Mouse (Mus musculus) neural tube, embryonic 11.5 days (tissue): ENCODE measurements around the gene Creb3l1. TPM values are rescaled to one million over a fixed set of nuclear protein-coding genes. Genes with fewer than 3 reads are reported as not detected.

Source experiments
- ATAC-seq: fragments of 200-750 bp; cut with Nextera tagmentation; 2 replicates; pipeline ENCODE4 v1.8.0; 2017; ENCODE audit warnings: moderate number of reproducible peaks, mild to moderate bottlenecking, moderate TSS enrichment, moderate library complexity; ENCODE audit not compliant: insufficient read depth, low FRiP score, low TSS enrichment
- DNase-seq: peaks from one replicate; pipeline ENCODE4 v3.0.0-alpha.2; 2015; ENCODE audit warnings: low spot score
- H3K27ac ChIP-seq: fragments of 300-500 bp; sonication (generic); 2 replicates; pipeline ENCODE4 v1.5.1; 2014; ENCODE audit warnings: low read depth, mild to moderate bottlenecking, low read length
- H3K27me3 ChIP-seq: fragments of 300-500 bp; sonication (generic); 2 replicates; pipeline ENCODE4 v1.6.1; 2014; ENCODE audit warnings: mild to moderate bottlenecking, low read length, mixed read lengths; ENCODE audit not compliant: control insufficient read depth, insufficient read depth
- H3K36me3 ChIP-seq: fragments of 300-500 bp; sonication (generic); 2 replicates; pipeline ENCODE4 v1.6.1; 2014; ENCODE audit warnings: mild to moderate bottlenecking, low read length, moderate library complexity, mixed read lengths; ENCODE audit not compliant: control insufficient read depth, insufficient read depth
- H3K4me1 ChIP-seq: fragments of 300-500 bp; sonication (generic); 2 replicates; pipeline ENCODE4 v1.6.1; 2014; ENCODE audit warnings: low read length, mixed read lengths; ENCODE audit not compliant: control insufficient read depth, insufficient read depth
- H3K4me2 ChIP-seq: fragments of 300-500 bp; sonication (generic); 2 replicates; pipeline ENCODE4 v1.6.1; 2014; ENCODE audit warnings: low read depth, mild to moderate bottlenecking, moderate library complexity
- H3K4me3 ChIP-seq: fragments of 300-500 bp; sonication (generic); 2 replicates; pipeline ENCODE4 v1.5.1; 2014; ENCODE audit warnings: low read depth, low read length
- H3K9ac ChIP-seq: fragments of 300-500 bp; sonication (generic); 2 replicates; pipeline ENCODE4 v1.6.1; 2014; ENCODE audit warnings: mild to moderate bottlenecking, low read length
- H3K9me3 ChIP-seq: fragments of 300-500 bp; sonication (generic); 2 replicates; pipeline ENCODE4 v1.6.1; 2016; ENCODE audit warnings: low read length; ENCODE audit not compliant: control insufficient read depth
- WGBS: fragments of 180-500 bp; shearing (Covaris S2); extraction: QIAGEN DNeasy Blood & Tissue Kit; methylation state at CpG from one replicate; pipeline ENCODE4 v1.1.7; 2014; 5-methylcytosine and 5-hydroxymethylcytosine counted together
- polyA plus RNA-seq: library from polyadenylated mRNA; unstranded; fragments of >200 nt; fragmentation: Nextera tagmentation; extraction: Ambion mirVana; gene quantifications from 2 replicates; pipeline ENCODE4 v1.2.1, GENCODE M21; 2014

Creb3l1 gene
- polyA plus RNA-seq, 1 experiment from 2014 or later: 2.0 TPM

GRCm38 (mm10) chr2:91967962-91968361, 56.3 kb downstream of the Creb3l1 start:
- Histone ChIP-seq H3K27ac (no peak overlapping the region), H3K4me2 (no peak overlapping the region)
- WGBS: 61% methylated on average over 11 of the region's 11 CpGs

DNA sequence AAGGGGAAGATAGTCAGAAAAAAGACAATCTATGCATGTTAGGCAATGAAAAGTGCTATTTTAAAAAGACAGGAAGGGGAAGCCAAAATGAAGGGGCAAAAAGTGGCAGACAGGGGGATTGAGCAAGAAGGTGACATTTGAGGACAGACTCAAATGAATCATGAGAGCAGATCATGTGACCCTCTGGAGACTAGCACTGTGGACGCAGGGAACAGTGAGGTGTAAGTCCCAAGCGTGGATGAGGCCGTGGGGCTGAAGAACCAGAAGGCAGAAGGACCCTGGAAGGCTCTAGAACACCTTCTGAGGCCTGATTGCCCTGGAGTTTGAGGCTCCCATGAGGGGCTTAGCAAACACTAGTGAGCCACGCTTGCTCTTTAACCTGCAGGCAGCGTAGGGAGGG, 57.9 kb downstream of the Creb3l1 start:
- Histone ChIP-seq H3K4me3 (no peak overlapping the region), H3K4me1 (peaks cover 12% of the 10 kb centered on the region), H3K36me3 (no peaks in the 10 kb centered on the region), H3K27me3 (0 out of 2 replicates have a peak, but pooled peaks cover 4% of the 10 kb centered on the region), H3K9me3 (no peaks in the 10 kb centered on the region), H3K9ac (no peak overlapping the region), H3K27ac (no peak overlapping the region), H3K4me2 (no peak overlapping the region)
- WGBS: 80% methylated on average over 5 of the region's 5 CpGs
- DNase-seq (no peak), ATAC-seq (no peak)

More at GRCm38 (mm10) chr2:91967962-91968361, 56.3 kb downstream of the Creb3l1 start:
- Histone ChIP-seq H3K4me3 (no peak overlapping the region), H3K9ac (no peak overlapping the region), H3K27me3 (0 out of 2 replicates have a peak, but pooled peaks cover 4% of the 10 kb centered on the region), H3K4me1 (peaks cover 9% of the 10 kb centered on the region), H3K9me3 (no peaks in the 10 kb centered on the region), H3K36me3 (no peaks in the 10 kb centered on the region)
- no peak for DNase-seq
- no peak for ATAC-seq

DNA sequence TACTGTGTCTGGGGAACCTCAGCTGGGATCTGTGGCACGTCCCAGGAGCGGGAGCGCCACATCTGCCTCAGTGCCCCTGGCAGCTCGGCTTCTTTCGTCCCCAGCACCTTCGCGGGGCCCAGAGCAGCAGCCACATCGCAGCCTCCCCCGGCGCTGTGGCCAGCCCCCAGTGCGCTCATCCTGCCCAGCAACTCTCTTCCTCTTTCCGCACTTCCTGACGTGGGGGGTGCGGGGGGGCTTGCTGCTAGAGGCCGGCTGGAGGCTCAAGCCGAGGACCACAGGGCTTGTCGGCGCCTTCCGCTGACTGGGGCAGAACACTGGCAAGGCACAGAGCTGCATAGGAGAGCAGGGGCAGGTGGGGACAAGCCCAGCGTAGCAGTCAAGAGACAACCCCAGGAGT, 58.9 kb downstream of the Creb3l1 start:
- Histone ChIP-seq H3K4me1 (peaks cover 12% of the 10 kb centered on the region), H3K27me3 (0 out of 2 replicates have a peak, but pooled peaks cover 1% of the 10 kb centered on the region), H3K4me3 (no peak overlapping the region), H3K9me3 (no peaks in the 10 kb centered on the region), H3K27ac (no peak overlapping the region), H3K9ac (peak overlapping the region; percentile 3; the same call in 1 of the 2 replicates), H3K36me3 (no peaks in the 10 kb centered on the region), H3K4me2 (no peak overlapping the region)
- DNase-seq (no peak), ATAC-seq (no peak)
- WGBS: 18% methylated on average over 20 of the region's 20 CpGs

DNA sequence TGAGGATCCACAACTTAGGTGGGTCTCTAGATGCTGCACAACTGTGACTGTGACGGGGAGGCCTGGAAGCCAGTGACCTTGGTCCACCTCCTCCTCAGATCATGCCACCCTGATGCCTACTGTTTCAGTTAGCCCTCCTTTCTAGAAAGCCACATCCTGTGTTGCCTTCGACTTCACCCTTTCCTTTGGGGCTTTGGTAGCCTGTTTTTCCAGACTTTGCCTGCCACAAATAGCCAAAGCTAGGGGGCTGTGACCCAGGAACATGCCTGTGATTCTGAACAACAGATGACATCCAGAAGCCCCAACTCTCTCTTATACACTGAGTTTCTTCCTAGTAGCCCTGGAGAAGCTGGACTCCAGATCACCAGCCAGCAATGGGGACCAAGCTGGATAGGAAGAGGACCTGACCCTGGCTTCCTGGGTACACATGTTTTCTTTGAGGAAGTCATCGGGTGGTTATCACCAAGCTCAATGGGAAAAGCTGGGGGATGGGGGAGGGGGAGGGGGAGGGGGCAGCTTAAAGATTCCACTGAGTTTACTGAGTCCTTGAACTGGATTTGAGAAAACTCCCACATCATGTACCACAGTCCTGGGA, 59.6 kb downstream of the Creb3l1 start:
- Histone ChIP-seq H3K4me2 (no peak overlapping the region), H3K9me3 (no peaks in the 10 kb centered on the region), H3K4me1 (peaks cover 15% of the 10 kb centered on the region), H3K27ac (no peak overlapping the region), H3K36me3 (no peaks in the 10 kb centered on the region), H3K9ac (no peak overlapping the region), H3K4me3 (no peak overlapping the region), H3K27me3 (no peaks in the 10 kb centered on the region)
- ATAC-seq (no peak), DNase-seq (no peak)
- 72% methylated on average over 3 of the region's 3 CpGs for WGBS

- peak overlapping the region; percentile 67 for H3K27ac ChIP-seq
- no peaks in the 10 kb centered on the region for H3K27me3 ChIP-seq
- peak overlapping the region; percentile 83 for H3K4me3 ChIP-seq
- H3K9me3 ChIP-seq: no peaks in the 10 kb centered on the region
- peak overlapping the region; percentile 85 for H3K9ac ChIP-seq
- H3K4me2 ChIP-seq: peak overlapping the region; percentile 68
- 0% methylated on average over 37 of the region's 57 CpGs for WGBS
- ATAC-seq (peak; percentile 91), DNase-seq (peak; percentile 96)
- H3K36me3 ChIP-seq: no peaks in the 10 kb centered on the region
- H3K4me1 ChIP-seq: peaks cover 15% of the 10 kb centered on the region
Observed at GRCm38 (mm10) chr2:91963443-91963932, 60.8 kb downstream of the Creb3l1 start.

- Histone ChIP-seq H3K4me2 (peak overlapping the region; percentile 68), H3K4me1 (peaks cover 15% of the 10 kb centered on the region), H3K4me3 (peak overlapping the region; percentile 83), H3K36me3 (no peaks in the 10 kb centered on the region), H3K27me3 (no peaks in the 10 kb centered on the region), H3K9ac (peak overlapping the region; percentile 85), H3K9me3 (no peaks in the 10 kb centered on the region), H3K27ac (peak overlapping the region; percentile 67)
- DNase-seq: no peak
- under 1% methylated on average over 37 of the region's 39 CpGs for WGBS
- peak; percentile 28; the same call in 1 of the 2 replicates for ATAC-seq
Observed at GRCm38 (mm10) chr2:91962864-91963401, 61.4 kb downstream of the Creb3l1 start.

- no peaks in the 10 kb centered on the region for H3K27me3 ChIP-seq
- no peaks in the 10 kb centered on the region for H3K9me3 ChIP-seq
- no peak for ATAC-seq
- peak overlapping the region; percentile 68 for H3K4me2 ChIP-seq
- H3K9ac ChIP-seq: peak overlapping the region; percentile 85
- H3K27ac ChIP-seq: no peak overlapping the region
- WGBS: 62% methylated on average over 4 of the region's 4 CpGs
- no peaks in the 10 kb centered on the region for H3K36me3 ChIP-seq
- H3K4me3 ChIP-seq: peak overlapping the region; percentile 83
- DNase-seq: no peak
- peaks cover 17% of the 10 kb centered on the region for H3K4me1 ChIP-seq
Observed at GRCm38 (mm10) chr2:91961901-91962761, 62.2 kb downstream of the Creb3l1 start.

GRCm38 (mm10) chr2:91960459-91960858, 63.8 kb downstream of the Creb3l1 start:
- 98% methylated on average over 5 of the region's 5 CpGs for WGBS
- H3K4me1 ChIP-seq: peaks cover 18% of the 10 kb centered on the region

More at GRCm38 (mm10) chr2:91960459-91960858, 63.8 kb downstream of the Creb3l1 start:
- ATAC-seq: no peak
- no peak overlapping the region for H3K9ac ChIP-seq
- no peak for DNase-seq
- H3K4me3 ChIP-seq: no peak overlapping the region
- no peaks in the 10 kb centered on the region for H3K36me3 ChIP-seq
- no peak overlapping the region for H3K27ac ChIP-seq
- H3K9me3 ChIP-seq: no peaks in the 10 kb centered on the region
- no peaks in the 10 kb centered on the region for H3K27me3 ChIP-seq
- H3K4me2 ChIP-seq: no peak overlapping the region
